Mouse (Mus musculus) mesoderm, embryonic 11.5 days (tissue): ENCODE measurements around the gene Plekhh2.
"Not testable (repeated sequence)": the region's sequence is repeated elsewhere in the genome, so short reads cannot be mapped to it uniquely, and the experiment has no call there.

Source experiments
- DNase-seq: peaks from one replicate; pipeline ENCODE4 v3.0.0-alpha.2; 2012; ENCODE audit warnings: low read depth, low spot score

The Plekhh2 gene

DNA sequence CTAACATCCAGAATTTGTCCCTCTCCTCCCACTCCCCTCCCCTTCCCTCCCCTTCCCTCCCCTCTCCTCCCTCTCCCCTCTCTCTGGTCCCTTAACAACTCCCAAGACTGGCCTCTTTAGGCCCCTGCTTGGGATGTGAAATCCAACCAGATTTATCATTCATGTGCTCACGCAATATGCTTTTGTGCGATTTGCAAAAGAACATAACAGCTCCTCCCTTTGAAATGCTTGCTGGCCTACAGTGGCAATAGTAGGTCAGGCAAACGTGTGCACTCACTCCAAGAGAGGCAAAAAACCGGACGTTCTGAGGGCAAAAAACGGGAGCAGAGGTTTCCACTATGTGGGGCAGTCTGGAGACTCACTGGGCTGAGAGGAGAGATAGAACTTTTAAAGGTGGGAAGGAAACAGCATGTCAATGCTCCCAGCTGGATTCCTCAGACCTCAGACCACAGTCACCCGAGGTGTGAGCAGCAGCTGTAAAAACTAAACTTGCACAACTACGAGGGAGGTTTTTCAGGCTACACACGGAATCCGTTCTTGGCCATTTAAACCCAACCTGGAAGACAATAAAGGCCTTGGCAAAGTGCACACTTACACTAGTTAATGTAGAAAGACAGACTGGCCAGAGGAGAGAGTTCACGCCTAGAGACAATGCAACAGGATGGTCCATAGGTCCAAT lies 595 bp upstream of the Plekhh2 start:
- no peak for DNase-seq

DNA sequence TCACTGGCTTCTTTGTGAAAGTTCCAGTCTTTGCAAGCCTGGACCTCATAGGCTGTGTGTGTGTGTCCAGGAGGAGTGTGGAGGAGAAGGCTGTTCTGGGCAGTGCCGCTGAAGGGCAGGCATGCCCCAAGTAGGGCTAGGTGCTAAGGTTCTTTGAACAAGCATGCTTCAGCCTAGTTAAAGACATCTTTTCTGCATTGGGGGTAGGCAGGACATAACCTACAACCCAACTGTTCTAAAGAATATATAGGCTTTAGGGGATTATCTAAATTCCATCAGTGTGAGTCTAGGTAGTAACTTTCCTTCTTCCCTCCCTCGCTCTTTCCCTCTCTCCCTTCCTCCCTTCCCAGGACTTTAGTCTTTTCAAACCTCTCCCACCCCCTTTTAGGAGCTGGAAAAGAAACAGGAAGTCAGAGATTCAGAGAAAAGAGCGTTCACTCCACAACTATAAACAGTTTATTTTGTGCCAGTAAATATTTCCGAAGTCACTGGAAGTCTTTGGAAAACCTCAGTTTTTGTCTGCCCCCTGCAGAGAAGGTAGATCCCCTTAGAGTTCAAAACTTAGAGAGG lies 906 bp downstream of the Plekhh2 start:
- DNase-seq: no peak

DNA sequence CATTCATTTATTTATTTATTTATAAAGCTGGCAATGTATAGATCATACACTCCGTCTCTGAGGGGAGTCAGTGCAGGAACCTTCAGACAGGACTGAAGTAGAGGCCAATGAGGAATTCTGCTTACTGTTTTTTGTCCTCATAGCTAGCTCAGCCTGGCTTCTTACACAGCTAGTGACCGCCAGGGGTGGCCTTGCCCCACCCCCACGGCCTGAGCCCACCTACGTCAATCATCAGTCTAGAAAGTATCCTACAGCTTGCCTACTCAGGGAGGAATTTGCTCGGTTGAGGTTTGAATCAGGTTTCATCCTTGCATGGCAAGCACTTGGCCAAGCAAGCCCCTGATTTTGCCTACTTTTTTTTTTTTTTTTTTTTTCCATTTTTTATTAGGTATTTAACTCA lies 4.2 kb downstream of the Plekhh2 start:
- DNase-seq: no peak

DNA sequence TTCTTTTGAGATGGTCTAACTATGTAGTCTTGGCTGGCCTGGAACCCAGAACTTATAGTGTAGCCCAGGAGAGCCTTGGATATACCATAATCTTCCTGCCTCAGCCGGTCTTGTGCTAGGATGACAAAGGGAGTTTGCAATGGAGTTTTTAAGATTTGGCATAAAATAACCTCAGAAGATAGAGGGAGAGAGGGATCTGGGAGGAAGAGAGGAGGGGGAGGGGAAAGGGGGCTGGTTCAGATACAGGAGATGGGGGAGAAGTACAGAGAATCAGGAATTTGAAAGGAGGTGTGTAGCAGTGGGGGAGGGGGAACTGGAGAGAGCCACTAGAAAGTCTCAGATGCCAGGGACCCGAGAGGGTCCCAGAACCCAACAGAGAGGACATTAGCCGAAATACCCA lies 7.7 kb downstream of the Plekhh2 start:
- DNase-seq: no peak

DNA sequence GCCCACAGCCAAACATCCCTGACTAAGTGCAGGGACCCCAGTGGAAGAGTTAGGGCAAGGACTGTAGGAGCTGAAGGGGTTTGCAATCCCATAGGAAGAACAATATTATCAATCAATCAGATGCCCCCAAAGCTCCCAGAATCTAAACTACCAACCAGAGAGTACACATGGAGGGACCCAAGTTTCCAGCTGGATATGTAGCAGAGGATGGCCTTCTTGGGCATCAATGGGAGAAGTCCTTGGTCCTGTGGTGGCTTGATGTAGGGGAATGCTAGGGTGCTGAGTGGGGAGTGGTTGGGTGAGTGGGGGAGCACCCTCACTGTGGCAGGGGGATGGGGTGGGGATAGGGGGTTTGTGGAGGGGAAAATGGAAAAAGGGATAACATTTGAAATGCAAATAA lies 8.4 kb downstream of the Plekhh2 start:
- no peak for DNase-seq

DNA sequence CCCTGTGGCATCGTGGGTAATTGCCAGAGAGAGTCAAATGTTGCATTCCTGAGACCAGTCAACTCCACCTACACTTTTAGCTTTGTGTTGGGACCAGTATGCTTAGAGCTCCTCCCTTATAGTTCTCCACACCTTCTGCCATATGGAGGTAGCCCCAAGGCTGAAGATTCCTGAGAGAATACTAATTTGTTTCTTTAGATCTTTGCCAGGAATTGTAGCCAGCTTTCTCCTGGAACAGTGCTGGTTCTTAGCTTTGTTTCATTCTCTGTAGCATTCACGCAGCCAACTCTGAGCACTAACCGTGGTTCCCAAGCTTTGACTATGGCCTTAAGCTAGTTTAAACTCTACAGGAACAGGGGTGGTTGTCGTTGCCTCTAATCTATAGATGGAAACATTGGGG lies 17.7 kb downstream of the Plekhh2 start:
- no peak for DNase-seq

DNA sequence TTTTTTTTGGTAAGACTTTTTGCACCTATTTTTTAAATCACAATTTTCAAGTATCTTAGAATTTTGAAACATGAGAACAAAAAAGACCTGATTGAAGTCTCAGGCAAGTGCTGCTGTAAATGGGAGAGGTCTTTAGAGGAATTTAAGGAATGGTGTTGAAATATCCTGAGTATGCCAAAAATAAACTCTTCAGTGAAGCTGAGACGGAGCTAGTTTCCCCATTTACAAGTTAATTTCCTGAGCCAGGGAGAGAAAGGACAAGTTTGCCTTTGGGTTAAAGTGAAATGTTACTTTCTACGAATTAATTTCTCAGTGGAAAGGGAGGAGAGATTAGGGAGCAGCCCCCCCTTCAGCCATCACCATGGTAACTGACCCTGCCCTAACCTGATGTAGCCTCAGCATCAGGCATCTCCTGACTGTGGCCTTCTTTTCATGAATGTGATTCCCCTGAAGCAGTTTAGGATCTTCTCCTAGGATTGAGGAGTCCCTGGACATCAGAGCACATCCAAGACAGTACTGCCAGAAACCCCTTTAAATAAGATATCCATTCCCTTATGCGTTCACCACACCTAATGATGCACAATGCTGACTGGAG lies 18.6 kb downstream of the Plekhh2 start:
- no peak for DNase-seq

DNA sequence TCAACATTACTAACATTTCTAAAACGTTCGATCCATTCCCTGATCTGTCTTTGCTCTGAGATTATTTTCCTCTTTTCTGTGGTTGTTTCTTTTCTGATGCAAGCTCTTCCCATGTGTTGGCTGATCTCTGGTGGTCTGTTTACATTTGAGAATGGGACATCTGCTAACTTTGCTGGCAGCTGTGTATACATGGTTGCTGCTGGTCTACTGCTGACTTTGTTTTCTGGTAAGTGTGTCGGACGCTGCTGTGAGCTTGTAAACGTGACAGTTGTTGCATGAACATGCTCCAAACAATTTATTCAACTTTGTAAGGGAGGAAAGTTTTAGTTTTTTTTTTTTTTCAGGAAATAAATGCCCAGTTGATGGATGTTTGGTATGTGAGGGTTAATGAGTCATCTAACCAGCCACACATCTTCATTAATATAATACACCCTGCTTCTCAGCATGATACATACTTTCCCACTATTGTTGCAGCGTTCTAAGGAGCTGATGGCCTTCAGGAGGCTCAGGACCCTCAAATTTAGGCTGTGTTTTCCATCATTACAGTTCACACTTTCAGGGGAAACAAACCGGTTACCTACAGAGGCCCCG lies 21.3 kb downstream of the Plekhh2 start:
- no peak for DNase-seq

DNA sequence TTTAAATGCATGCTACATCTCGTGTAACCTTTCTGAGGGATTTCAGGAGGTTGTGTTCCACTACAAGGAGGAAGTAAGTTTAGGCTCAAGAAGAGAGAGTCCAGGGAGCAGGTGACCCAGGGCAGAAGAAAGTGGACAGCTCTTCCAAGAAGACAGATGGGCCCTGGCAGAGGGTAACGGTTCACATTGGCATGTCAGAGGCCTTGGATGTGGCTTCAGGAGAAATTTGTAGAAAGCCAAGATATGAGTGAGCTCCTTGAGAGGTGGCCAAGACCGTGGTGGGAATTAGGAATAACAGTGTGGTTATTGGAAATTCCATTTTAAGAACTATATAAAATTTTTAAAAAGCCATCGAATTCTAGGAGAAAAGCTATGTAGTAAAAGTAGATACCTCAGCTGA lies 22.1 kb downstream of the Plekhh2 start:
- DNase-seq: no peak

DNA sequence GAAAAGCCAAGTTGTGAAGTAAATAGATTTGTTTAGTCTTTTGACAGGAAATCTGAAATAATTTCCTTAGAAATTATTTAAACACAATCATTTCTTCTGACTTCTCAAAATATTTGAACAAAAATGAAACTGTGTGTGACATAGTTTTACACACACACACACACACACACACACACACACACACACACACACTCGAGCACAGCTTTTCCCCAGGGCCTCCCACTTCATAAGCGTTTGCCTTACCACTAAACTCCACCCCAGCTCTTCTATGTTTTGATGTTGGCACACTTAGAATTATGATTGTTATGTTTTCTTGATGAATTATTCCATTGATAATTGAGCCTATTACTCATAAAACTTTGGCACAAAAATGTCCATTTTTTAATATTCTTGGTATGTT lies 22.9 kb downstream of the Plekhh2 start:
- no peak for DNase-seq

DNA sequence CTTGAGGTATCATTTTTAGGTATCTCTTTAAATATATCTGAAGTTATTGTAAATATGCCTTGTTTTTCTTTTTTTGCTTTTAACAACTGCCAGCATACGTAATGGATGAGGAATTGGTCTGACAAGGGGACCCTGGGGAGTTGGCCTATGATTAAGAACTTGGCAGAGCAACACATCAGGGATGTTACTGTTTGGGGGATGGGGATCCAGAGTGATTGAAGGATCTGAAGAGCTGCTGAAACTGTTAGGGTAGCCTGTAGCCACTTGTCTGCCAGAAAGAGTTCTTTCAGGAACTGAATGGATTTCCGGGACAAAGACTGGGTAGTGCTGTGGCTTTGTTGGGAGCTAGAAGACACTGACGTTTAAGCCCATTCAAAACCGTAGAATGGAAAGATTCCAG lies 23.5 kb downstream of the Plekhh2 start:
- no peak for DNase-seq

DNA sequence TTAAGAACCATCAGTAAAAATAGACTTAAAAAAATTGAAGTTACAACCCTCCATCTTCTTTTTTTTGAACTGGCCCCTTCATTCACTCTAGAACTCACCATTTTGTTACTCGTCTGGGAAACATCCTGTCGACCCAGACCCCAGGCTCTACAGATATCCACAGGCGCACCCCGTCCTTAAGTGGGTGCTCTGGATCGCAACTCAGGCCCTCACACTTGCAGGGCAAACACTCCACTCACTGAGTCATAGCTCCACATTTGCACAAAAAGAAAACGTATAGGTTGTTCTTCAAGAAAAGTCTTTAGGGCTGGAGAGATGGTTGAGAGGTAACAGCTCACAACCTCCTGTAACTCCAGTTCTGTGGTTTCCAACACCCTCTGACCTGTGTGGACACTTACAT lies 25.6 kb downstream of the Plekhh2 start:
- no peak for DNase-seq

DNA sequence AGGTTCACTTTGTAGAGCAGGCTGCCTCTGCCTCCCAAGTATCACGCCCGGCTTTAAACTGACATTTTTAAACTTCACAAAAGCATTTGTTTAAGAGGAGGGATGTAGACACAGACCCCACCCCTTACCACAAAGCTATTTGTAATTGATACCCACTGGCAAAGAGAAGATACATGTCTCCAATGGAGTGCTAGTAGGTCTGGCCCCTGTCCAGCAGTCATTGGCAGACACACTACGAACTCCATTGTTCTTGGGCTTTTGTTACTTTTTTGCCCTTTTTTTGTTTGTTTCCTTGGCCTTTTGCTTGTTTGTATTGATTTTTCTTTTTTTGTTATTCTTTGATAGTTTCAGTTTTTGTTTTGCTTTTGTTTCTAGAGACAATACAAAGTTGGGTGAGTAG lies 26.3 kb downstream of the Plekhh2 start:
- no peak for DNase-seq

DNA sequence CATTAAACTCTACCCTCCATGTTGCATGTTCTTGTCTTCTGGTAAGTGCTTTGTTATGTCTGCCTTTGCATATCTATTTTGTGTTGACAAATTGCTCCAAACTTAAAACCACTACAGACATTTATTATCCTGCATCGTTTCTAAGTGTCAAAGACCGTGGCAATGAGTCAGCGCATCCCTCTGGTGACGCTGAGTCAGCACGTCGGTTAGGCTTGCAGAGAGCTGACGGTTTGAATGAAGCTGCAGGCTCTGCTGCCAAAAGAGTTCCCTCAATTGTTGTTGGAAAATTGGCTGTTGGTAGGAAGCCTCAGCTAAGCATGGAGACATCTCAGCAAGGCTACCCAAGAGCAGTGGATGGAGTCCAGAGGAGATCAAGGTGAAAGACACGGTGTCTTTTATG lies 28.9 kb downstream of the Plekhh2 start:
- DNase-seq: no peak

DNA sequence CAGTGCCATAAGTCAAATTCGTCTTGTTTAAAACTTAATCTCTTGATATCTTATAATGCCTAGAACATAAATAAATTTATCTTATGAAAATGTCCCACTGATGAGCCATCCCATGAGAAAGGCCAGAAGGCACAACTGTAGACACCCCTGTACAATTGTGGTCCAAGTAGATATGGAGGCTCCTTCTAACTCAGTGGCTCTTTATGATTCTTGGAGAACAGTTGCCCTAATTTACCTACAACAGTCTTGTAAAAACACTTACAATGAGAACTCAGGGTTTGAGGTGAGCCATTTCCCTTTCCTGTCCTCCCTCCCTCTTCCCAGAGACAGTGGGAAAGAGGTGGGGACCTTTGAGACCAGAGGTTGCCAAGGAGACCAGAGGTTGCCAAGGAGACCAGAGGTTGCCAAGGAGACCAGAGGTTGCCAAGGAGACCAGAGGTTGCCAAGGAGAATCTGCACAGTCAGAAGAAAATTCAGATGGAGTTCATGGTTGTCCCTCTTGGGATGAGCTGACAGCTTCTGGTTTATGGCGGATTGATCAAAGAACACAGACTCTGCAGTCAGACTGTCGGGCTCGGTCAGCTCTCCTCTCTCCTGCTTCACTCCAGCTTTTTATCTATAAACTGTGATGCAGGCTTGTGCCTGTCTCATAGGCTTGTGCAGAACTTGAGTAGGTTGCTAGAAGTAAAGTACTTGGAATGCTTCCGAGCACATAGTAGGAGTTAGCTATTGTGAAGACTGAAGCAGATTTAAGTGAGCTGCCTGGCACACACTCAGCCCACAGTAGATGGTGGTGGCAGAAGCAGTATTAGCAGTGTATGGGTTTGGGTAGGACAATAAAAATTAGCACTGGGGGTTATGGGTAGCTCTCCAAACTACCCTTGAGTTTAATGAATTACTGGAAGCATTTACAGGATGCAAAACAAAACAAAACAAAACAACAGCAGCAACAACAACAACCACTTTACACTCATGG lies 39.5 kb downstream of the Plekhh2 start:
- DNase-seq: peak; percentile 73

DNA sequence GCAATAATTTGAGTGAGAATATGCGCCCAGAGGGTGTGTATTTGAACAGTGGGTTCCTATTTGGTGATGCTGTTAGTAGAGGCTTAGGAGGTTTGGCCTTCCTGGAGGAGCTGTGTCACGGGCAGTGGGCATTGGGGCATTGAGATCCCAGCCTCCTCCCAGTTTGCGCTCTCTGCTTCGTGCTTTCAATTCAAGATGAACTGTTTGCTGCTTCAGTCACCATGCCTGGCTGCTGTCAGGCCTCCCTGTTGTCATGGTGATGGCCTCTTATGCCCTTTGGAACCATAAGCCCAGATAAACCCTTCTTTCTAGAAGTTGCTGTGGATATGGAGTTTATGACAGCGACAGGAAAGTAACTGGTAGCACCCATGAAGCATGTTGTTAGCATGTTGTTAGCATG lies 40.5 kb downstream of the Plekhh2 start:
- DNase-seq: peak; percentile 53

DNA sequence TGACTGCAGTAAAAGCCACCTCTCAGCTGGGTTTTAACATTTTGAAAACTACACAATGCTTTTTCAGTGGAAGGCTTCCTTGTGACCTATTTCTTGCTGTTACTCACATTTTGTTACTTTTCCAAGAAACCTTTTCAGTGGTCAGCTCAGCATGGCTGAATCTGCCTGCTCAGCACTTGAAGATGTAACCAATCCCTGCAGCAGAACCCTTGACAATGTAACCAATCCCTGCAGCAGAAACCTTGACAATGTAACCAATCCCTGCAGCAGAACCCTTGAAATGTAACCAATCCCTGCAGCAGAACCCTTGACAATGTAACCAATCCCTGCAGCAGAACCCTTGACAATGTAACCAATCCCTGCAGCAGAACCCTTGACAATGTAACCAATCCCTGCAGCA lies 52.6 kb downstream of the Plekhh2 start:
- not testable (repeated sequence) for DNase-seq

DNA sequence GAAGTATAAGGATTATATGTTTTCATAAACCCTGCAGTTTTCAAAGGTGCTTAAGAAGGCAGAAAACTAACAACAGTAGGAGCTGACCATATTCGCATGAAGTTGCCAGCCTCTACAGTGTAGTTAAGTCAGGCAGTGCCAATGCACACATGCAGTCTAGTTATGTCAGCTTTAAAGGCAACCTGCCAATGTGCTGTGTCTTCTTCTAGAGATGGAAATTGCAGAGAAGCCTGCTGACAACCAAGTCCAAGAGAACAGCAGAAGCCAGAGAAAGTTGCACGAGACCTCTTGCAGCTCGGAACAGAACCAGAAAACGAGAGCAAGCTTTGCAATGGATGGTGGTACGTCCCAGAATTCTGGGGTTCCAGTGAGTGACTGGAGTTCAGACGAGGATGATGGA lies 54.1 kb downstream of the Plekhh2 start:
- DNase-seq: no peak

DNA sequence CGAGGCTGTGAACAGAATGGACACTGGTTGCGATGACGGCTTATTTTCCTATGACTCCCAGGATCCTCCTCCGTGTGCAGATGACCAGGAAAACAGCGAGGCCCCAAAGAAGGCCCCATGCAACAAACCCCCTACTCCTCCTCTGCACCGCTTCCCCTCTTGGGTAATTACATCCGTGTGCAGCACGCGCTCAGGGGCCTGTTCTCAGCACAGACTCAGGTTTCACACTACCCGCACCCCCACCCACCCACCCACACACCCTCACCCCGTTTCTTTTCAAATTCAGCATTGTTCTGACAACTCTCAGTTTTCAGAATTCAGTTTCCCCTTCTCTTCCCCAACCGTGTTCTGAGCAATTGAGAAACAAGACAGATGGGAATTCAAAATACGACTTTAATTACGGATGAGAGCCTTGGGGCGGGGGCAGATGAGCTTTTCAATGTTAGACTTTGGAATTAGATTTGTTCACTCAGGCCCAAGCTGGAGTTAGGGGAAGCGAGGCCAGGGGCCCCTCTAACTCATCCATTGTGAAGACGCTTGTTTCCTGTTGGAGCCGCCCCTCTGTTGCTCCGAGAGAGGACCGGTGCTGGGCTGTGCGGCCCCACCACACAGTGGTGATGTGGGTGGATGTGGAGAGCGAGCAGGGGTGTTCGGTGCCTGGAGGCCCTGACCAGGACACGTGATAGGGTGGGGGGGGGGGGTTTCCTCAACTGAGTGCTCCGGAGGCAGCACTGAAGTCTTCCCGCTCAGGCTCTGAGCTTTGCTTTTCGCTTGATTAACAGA lies 55.3 kb downstream of the Plekhh2 start:
- DNase-seq: no peak

DNA sequence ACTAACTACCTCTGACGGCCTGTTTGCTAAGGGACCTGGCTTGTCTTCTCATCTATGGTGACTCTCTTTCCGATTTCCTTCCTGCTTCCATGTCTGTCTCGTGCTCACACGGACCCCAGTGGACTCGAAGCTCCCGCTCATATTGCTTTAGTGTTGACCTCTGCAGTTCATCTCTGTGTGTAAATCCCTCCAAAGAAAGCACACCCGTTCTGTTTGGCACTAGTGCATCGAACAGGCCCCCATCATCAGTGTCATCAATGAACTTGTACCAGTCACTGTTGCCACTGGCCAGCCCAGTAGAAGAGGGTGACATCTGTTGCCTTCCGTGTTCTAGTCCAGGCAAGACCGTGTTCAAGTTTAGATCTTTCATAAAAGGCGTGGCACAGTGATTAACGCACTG lies 57.1 kb downstream of the Plekhh2 start:
- DNase-seq: no peak

DNA sequence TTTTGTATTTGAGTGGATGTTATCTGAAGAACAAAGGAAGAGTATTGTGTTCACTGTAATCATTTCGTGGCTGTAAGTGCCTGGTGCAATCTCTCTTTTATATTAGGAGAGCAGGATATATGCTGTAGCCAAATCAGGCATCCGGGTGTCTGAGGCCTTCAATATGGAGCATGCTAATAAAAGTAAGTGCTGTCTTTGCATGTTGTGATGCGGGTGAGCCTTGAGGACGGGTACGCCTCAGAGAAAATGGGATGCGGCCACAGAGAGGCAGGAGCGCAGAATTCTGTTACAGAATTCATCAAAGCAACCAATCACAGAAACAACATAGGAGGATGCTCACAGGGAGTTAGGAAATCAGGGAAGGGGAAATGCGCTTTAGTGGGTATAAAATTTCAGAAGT lies 58.1 kb downstream of the Plekhh2 start:
- DNase-seq: no peak
